Mouse (Mus musculus) thymus, postnatal 36 days (tissue): ENCODE data around the gene S100a16.

Source experiments
- DNase-seq, 2 experiments: peaks; one replicate each; pipeline ENCODE4 v3.0.0; 2022; ENCODE audit warnings: mixed read lengths in 2 of 2

S100a16 gene

DNA sequence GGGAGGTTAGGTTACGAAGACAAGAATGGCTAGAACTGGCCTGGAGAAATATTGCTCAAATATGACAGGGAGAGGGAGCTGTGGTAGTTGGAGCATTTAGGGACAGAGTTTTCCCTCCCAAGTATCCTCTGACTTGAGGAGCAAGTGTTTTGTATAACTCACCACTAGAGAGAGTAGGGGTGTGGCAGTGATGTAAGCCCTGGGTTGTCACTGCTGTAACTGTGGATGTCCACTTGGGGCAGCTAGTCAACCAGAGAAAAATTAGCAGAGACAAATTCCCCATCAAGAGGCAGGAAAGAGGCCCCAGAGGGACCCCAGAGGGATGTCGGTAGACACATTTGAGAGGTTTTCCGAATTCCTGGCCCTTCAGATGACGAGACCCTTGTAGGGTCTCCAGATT is 11.6 kb upstream of the S100a16 start:
- DNase-seq = no peak

DNA sequence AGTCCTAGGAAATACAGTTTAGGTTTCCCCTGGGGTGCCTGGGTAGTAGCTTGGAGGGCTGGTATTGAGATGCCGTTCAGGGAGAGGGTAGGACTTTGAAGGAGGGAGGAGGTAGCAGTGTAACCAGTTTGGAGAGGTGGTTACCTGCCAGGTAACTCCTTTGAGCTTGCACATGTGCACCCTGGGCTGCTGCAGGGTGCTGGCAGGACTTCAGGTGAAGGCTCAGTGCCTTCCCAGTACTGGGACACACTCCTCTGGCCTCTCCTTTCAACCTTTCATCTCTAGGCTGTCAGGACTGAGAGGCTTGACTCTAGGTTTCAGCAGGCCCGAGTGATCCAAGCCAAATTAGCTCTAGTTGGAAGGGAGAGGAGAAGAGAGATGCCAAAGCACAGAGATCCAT is 11.0 kb upstream of the S100a16 start:
- DNase-seq = no peak

- no peak for DNase-seq
Measured at GRCm38 (mm10) chr3:90526580-90526979, 10.5 kb upstream of the S100a16 start, which contains the start of gene S100a14. S100a14 (plus strand) TSS chr3:90526856.

- no peak for DNase-seq
Measured at GRCm38 (mm10) chr3:90527291-90527873, 9.7 kb upstream of the S100a16 start.

DNA sequence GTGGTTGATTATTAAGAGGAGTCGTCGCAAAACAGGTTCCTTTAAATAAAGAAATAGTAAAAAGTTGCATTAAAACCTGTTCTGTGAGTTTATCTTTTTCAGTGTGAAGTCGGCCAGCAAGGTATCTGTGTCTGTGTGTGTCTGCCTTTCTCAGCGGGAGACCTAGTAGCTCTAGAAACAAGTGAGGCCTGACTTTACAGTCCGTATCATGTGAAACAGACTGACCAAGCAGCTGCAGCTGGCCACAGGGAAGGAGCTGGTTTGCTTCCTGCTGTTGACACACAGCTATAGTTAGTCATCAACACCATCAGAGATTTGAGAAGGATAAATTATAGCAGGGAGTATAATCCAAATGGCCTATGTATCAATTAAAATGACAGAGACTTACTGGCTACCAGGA is 5.3 kb upstream of the S100a16 start:
- no peak for DNase-seq

DNA sequence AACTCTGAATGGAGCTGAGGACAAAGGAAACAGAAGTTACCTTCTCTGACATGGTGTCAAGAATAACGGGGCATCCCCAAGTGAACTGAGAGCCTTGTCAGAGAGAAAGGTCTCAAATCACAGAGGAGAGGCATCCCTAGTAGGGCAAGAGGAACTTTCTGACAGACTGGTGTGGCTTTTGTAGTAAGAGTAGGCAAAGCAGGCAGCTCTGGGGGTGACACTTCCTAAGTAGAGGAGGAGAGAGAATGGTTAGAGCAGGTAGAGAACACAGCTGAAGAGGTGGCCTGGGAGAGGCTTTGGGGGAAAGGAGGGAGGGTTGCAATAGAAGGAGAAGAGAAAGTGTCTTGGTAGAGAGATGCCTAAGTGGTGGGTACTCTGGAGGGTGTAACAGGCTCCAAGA is 1.6 kb upstream of the S100a16 start:
- DNase-seq = no peak

- DNase-seq = no peak
Measured at GRCm38 (mm10) chr3:90537905-90538296, 847 bp downstream of the S100a16 start.

GRCm38 (mm10) chr3:90540904-90541303 is 3.9 kb downstream of the S100a16 start:
- no peak for DNase-seq

GRCm38 (mm10) chr3:90549676-90550420 is 12.8 kb downstream of the S100a16 start:
- DNase-seq = no peak

DNA sequence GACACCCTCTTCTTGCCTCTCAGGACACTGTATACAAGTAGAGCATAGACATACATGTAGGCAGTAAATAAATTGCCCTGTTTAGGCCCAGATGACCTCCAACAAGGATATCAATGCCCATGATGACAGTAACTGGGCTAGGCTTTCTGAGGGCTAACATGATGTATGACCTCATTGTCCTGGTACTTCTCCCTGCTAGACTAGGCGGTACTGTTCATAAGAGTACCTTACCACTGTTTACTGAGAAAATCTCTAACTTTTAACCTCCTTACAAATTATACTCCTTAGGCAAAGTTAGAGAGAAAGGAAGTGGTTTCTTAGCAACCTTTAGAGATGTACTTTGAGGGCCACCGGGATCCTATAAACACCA is 13.4 kb downstream of the S100a16 start:
- no peak for DNase-seq

DNA sequence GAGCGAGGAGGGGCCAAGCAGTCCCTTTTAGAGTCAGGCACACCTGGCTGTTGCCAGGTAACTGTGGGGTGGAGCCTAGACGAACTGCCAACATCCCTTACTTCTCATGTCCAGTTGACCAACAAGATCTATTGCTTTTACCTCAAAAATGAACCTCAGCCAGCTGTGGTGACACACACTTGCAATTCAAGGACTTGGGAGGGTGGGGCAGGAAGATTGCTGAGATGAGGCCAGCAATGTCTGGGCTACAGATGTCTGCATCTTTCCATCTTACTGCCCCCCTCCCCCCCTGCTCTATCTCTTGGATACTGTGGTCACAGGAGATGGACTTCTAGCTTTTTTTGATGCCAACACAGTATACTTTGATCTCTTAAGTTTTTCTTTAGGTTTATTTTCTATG is 15.2 kb downstream of the S100a16 start:
- DNase-seq = no peak

GRCm38 (mm10) chr3:90555954-90556353 is 18.9 kb downstream of the S100a16 start:
- DNase-seq = no peak

- no peak for DNase-seq
Measured at GRCm38 (mm10) chr3:90560008-90560628, 23.1 kb downstream of the S100a16 start, which contains the start of gene S100a3. S100a3 (plus strand) TSS chr3:90560578.

DNA sequence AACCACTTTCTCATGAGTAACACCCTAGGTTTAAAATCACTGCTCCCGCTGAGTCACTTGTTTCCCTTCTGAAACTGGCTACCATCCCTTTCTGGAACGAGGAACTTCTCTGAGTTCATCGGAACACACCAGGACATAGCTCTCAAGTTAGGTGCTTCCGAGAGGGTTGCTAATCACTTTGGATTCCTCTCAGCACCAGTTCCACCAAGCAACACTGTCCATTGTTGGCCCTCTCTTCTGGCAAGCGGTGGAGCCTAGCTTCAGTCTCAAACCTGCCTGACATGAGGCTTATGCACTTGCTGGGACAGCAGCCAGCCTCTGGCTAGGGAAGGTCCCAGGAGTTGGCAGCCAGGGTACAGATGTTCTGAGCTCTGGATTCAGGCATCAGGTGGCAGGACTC is 37.6 kb downstream of the S100a16 start:
- DNase-seq = no peak

- DNase-seq = no peak
Measured at GRCm38 (mm10) chr3:90575320-90575719, 38.3 kb downstream of the S100a16 start.

DNA sequence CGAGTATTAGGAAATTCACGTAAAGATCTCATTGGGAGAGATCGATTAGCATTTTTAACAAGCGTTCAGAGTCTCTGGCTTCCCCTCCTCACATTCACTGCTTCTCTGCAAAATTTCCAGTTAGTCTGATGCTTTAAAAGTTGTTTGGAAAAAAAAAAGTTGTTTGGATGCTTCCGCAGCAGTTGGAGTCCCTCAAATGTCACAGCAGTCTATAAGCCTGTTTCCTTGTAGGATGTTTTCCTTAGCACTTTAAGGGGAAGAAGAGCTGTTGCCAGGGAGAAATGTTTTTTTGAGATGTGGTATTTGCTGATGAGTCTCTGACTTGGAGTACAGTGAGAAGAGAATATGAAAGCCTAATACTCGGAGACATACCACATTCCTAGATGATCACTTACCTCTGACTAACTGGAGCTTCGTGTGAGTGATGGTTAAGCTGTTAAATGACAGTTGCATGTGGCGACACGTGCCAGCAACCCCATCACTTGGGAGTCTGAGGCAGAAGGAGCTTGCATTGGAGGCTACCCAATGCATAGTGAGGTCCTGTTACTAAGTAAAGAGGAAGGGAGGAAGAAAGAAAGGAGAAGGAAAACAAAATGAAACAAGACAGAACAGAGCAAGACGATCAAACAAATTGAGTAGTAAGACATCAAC is 39.4 kb downstream of the S100a16 start:
- no peak for DNase-seq

DNA sequence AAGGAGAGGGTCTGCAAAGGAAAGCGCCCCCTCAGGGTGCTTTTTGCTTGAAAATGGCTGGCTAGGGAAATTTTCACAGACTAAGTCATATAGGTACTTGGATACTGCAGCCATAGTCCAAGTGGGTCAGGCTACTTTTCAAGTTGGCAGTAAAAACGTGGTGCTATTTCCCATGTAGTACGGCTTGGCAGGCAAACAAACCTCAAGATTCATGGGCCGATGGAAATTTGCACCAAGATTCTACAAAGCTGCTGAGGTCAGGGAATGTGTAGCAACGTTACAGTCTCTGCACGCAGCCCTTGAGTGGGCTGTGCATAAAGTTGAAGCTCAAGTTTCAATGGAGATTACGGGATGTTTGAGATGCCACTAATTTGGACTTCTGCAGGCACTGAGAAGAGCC is 42.4 kb downstream of the S100a16 start:
- DNase-seq = no peak

DNA sequence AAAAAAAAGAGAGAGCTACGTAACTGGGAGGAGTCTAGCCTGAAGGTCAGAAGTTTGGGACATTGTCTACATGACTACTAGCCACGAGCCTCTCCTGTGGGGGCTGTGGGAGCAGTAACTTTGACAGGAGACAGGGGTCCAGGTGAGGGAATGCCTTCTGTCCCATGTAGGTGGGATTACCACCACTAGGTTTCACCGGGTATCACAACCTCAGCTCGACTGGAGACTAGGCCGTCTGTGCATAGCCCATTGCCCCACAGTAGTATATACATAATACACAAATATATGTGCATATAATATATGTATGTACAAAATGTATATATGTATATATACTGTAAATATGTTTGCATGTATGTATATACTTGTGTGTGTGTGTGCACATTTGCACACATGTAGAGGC is 44.1 kb downstream of the S100a16 start:
- no peak for DNase-seq

GRCm38 (mm10) chr3:90582156-90582555 is 45.1 kb downstream of the S100a16 start:
- DNase-seq = peak; percentile 20 to 26

DNA sequence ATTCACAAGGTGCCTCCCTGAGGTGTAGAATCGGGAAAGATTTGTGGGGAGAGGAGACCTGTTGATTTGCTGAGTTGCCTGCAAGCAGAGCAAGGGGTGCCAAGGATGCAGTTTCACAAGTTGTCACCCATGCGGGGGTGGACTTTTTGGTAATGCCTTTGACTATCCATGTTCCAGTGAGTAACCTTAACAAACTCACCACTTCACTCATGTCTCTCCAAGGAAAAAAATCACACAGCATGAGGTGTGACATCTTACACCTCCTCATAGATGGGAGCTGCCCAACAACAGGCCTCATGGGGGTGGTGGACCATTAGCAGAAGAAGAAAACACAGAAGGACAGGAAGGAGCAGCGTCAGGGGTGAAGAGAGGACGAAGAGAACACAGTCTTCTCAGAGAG is 45.5 kb downstream of the S100a16 start:
- no peak for DNase-seq

DNA sequence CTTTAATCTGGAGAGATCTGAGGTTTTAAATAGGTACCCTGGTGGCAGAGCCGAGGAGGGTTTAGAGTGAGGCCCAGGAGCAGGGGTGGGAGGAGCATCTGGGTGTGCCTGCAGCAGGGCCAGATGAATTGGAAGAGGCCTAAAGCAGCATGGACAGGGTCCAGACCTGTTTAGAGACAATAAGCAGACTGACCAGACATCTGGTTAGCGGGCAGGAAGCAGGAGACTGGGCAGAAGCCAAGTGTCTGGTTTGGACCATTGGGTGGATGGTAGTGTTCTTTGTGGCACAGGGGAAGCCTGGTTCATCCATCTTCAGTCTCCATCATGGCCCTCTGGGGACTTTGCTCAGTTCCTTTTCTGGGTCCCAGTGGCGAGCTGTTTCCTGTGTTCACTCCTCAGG is 46.8 kb downstream of the S100a16 start:
- no peak for DNase-seq

DNA sequence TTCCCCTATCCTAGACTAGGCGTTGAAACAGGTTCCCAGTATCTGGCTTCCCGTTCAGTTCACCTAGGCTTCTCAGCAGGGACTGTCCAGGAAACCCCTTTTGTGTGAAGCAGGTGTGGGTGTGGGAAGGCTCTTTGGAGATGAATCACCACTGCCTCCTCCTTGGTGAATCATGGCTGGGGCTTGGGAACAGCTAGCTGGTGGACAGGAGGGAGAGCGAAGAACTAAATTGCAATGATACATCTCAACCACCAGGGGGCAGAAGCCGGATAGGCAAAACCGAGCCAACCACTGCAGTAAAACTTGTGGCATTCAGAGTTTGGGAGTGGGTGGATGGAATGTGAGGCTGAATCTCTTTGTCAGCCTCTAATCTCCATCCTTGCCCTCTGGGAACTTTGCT is 48.5 kb downstream of the S100a16 start:
- peak; percentile 49 to 53 for DNase-seq

DNA sequence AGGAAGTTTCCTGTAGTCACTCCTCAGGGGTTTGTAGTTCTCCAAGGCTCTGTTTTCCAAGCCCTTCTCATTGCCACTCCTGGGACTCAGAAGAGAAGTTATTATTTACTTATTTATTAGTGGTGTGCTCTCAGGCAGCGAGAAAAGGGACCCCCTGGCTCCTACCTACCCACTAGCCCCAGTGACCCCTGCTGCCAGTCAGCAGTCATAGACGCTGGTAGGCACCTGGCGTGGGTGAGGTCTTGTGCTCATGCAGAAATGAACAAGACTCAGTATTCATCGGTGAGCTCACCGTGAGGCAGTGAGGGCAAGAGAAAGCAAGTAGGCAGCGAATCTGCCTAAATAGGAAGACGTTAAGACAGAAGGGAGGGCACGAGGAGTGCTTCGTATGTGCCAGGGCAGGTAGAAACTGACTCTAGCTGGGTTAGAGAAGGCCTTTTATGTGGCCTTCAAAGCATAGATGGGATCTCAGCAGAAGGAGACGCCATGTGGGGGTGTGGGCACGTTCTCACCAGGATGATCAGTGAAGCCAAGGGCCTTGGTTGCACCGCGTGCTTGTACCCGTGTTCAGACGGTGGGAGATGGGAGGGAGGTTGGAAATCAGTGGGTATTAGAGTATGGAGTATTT is 49.1 kb downstream of the S100a16 start:
- DNase-seq = peak; percentile 49 to 52
